Mouse (Mus musculus) forebrain, embryonic 16.5 days (tissue): ENCODE results near the gene Mok. TPM values are rescaled to one million over a fixed set of nuclear protein-coding genes. Genes with fewer than 3 reads are reported as not detected.
"Not testable (repeated sequence)": the region's sequence is repeated elsewhere in the genome, so short reads cannot be mapped to it uniquely, and the experiment has no call there.

Experiments
- ATAC-seq: fragments of 200-750 bp; cut with Nextera tagmentation; 2 replicates; pipeline ENCODE4 v1.8.0; 2017; ENCODE audit warnings: mild to moderate bottlenecking, moderate library complexity
- H3K27ac ChIP-seq: fragments of 300-500 bp; sonication (generic); 2 replicates; pipeline ENCODE4 v1.5.1; 2014; ENCODE audit warnings: low read length, control low read depth
- H3K27me3 ChIP-seq: fragments of 300-500 bp; sonication (generic); replicated peaks from 2 replicates; pipeline ENCODE4 v1.6.1; 2014; ENCODE audit warnings: low read length; ENCODE audit not compliant: control insufficient read depth, insufficient read depth
- H3K36me3 ChIP-seq: fragments of 300-500 bp; sonication (generic); 2 replicates; pipeline ENCODE4 v1.6.1; 2014; ENCODE audit not compliant: control insufficient read depth, insufficient read depth
- H3K4me1 ChIP-seq: fragments of 300-500 bp; sonication (generic); replicated peaks from 2 replicates; pipeline ENCODE4 v1.6.1; 2014; ENCODE audit warnings: low read length; ENCODE audit not compliant: control insufficient read depth, insufficient read depth
- H3K4me2 ChIP-seq: fragments of 300-500 bp; sonication (generic); 2 replicates; pipeline ENCODE4 v1.6.1; 2014; ENCODE audit warnings: mild to moderate bottlenecking, low read length, control low read depth
- H3K4me3 ChIP-seq: fragments of 300-500 bp; sonication (generic); replicated peaks from 2 replicates; pipeline ENCODE4 v1.5.1; 2014; ENCODE audit warnings: mild to moderate bottlenecking, low read length, control low read depth
- H3K9ac ChIP-seq: fragments of 300-500 bp; sonication (generic); replicated peaks from 2 replicates; pipeline ENCODE4 v1.6.1; 2014; ENCODE audit warnings: low read depth, low read length, control low read depth
- H3K9me3 ChIP-seq: fragments of 300-500 bp; sonication (generic); 2 replicates; pipeline ENCODE4 v1.6.1; 2016; ENCODE audit warnings: low read length; ENCODE audit not compliant: control insufficient read depth
- WGBS: fragments of 180-500 bp; shearing (Covaris S2); extraction: QIAGEN DNeasy Blood & Tissue Kit; methylation state at CpG from one replicate; pipeline ENCODE4 v1.1.7; 2014; 5-methylcytosine and 5-hydroxymethylcytosine counted together
- polyA plus RNA-seq: library from polyadenylated mRNA; unstranded; fragments of >200 nt; fragmentation: Nextera tagmentation; extraction: Ambion mirVana; gene quantifications from 2 replicates; pipeline ENCODE4 v1.2.1, GENCODE M21; 2015

The Mok gene
- polyA plus RNA-seq, 1 experiment from 2014 or later, result 13.4 TPM

- Histone ChIP-seq H3K4me3 (no peak overlapping the region), H3K9ac (no peak overlapping the region), H3K27me3 (no peaks in the 10 kb centered on the region), H3K4me2 (no peak overlapping the region), H3K9me3 (no peaks in the 10 kb centered on the region), H3K4me1 (no peaks in the 10 kb centered on the region), H3K36me3 (peaks cover 30% of the 10 kb centered on the region), H3K27ac (no peak overlapping the region)
- WGBS, result 85% methylated on average over 4 of the region's 4 CpGs
- no peak for ATAC-seq
Measured at GRCm38 (mm10) chr12:110870107-110870506, 29.4 kb upstream of the Mok start.

GRCm38 (mm10) chr12:110865989-110866388, 25.2 kb upstream of the Mok start:
- ATAC-seq, result no peak
- H3K27me3 ChIP-seq, result no peaks in the 10 kb centered on the region
- no peaks in the 10 kb centered on the region for H3K9me3 ChIP-seq
- no peak overlapping the region for H3K4me3 ChIP-seq
- no peaks in the 10 kb centered on the region for H3K4me1 ChIP-seq
- H3K4me2 ChIP-seq, result no peak overlapping the region
- no peak overlapping the region for H3K9ac ChIP-seq
- 73% methylated on average over 10 of the region's 10 CpGs for WGBS
- no peak overlapping the region for H3K27ac ChIP-seq
- H3K36me3 ChIP-seq, result peaks cover 13% of the 10 kb centered on the region; the same call in 1 of the 2 replicates

GRCm38 (mm10) chr12:110865571-110865970, 24.8 kb upstream of the Mok start:
- Histone ChIP-seq H3K27me3 (no peaks in the 10 kb centered on the region), H3K27ac (no peak overlapping the region), H3K4me1 (no peaks in the 10 kb centered on the region), H3K4me2 (no peak overlapping the region), H3K9ac (no peak overlapping the region), H3K4me3 (no peak overlapping the region), H3K36me3 (peaks cover 12% of the 10 kb centered on the region; the same call in 1 of the 2 replicates), H3K9me3 (no peaks in the 10 kb centered on the region)
- no peak for ATAC-seq
- 38% methylated on average over 6 of the region's 6 CpGs for WGBS

- Histone ChIP-seq H3K36me3 (peaks cover 12% of the 10 kb centered on the region; the same call in 1 of the 2 replicates), H3K27me3 (no peaks in the 10 kb centered on the region), H3K9me3 (no peaks in the 10 kb centered on the region), H3K9ac (no peak overlapping the region), H3K4me1 (no peaks in the 10 kb centered on the region), H3K4me3 (no peak overlapping the region), H3K27ac (no peak overlapping the region), H3K4me2 (no peak overlapping the region)
- ATAC-seq, result no peak
- WGBS, result 95% methylated on average over 6 of the region's 6 CpGs
Measured at GRCm38 (mm10) chr12:110864008-110864407, 23.3 kb upstream of the Mok start.

- H3K9ac ChIP-seq, result no peak overlapping the region
- no peak overlapping the region for H3K4me3 ChIP-seq
- no peak overlapping the region for H3K4me2 ChIP-seq
- no peak for ATAC-seq
- 61% methylated on average over 7 of the region's 7 CpGs for WGBS
- peaks cover 2% of the 10 kb centered on the region; the same call in 1 of the 2 replicates for H3K36me3 ChIP-seq
- no peaks in the 10 kb centered on the region for H3K4me1 ChIP-seq
- H3K9me3 ChIP-seq, result no peaks in the 10 kb centered on the region
- H3K27ac ChIP-seq, result no peak overlapping the region
- H3K27me3 ChIP-seq, result no peaks in the 10 kb centered on the region
Measured at GRCm38 (mm10) chr12:110861256-110861655, 20.5 kb upstream of the Mok start.

- Histone ChIP-seq H3K36me3 (peaks cover 7% of the 10 kb centered on the region), H3K4me1 (no peaks in the 10 kb centered on the region), H3K9ac (no peak overlapping the region), H3K4me3 (no peak overlapping the region), H3K4me2 (no peak overlapping the region), H3K9me3 (no peaks in the 10 kb centered on the region), H3K27me3 (no peaks in the 10 kb centered on the region), H3K27ac (no peak overlapping the region)
- ATAC-seq, result no peak
Measured at GRCm38 (mm10) chr12:110860293-110860692, 19.6 kb upstream of the Mok start.

GRCm38 (mm10) chr12:110858681-110859080, 17.9 kb upstream of the Mok start:
- H3K27me3 ChIP-seq, H3K4me1 ChIP-seq, H3K36me3 ChIP-seq, H3K27ac ChIP-seq, H3K4me3 ChIP-seq, H3K4me2 ChIP-seq, H3K9ac ChIP-seq, H3K9me3 ChIP-seq, ATAC-seq: not testable (repeated sequence)
- 95% methylated on average over 15 of the region's 15 CpGs for WGBS

GRCm38 (mm10) chr12:110857196-110857595, 16.5 kb upstream of the Mok start:
- Histone ChIP-seq H3K4me1 (no peaks in the 10 kb centered on the region), H3K36me3 (peaks cover 7% of the 10 kb centered on the region), H3K27me3 (no peaks in the 10 kb centered on the region), H3K27ac (no peak overlapping the region), H3K4me3 (no peak overlapping the region), H3K9ac (no peak overlapping the region), H3K9me3 (no peaks in the 10 kb centered on the region), H3K4me2 (no peak overlapping the region)
- no peak for ATAC-seq
- WGBS, result 83% methylated on average over 7 of the region's 7 CpGs

GRCm38 (mm10) chr12:110854786-110855737, 14.3 kb upstream of the Mok start:
- H3K36me3 ChIP-seq, result peaks cover 7% of the 10 kb centered on the region
- no peak overlapping the region for H3K27ac ChIP-seq
- H3K9me3 ChIP-seq, result no peaks in the 10 kb centered on the region
- 89% methylated on average over 32 of the region's 32 CpGs for WGBS
- H3K27me3 ChIP-seq, result no peaks in the 10 kb centered on the region
- no peak overlapping the region for H3K4me3 ChIP-seq
- H3K9ac ChIP-seq, result no peak overlapping the region
- no peak for ATAC-seq
- H3K4me2 ChIP-seq, result no peak overlapping the region
- H3K4me1 ChIP-seq, result peaks cover 9% of the 10 kb centered on the region
